Mouse (Mus musculus) kidney, adult 2 months (tissue): Measurements from ENCODE around the gene Ypel3. TPM values are rescaled to one million over a fixed set of nuclear protein-coding genes. Genes with fewer than 3 reads are reported as not detected.
"Not testable (repeated sequence)": the region's sequence is repeated elsewhere in the genome, so short reads cannot be mapped to it uniquely, and the experiment has no call there.

Experiments used
- DNase-seq: peaks from one replicate; pipeline ENCODE4 v3.0.0; 2021
- H3K27ac ChIP-seq: fragments of 200-500 bp; 2 replicates; pipeline ENCODE4 v1.5.1; 2012; ENCODE audit warnings: low read depth, low read length, control low read depth, inconsistent platforms; ENCODE audit not compliant: insufficient read depth
- H3K27me3 ChIP-seq: fragments of 200-500 bp; replicated peaks from 2 replicates; pipeline ENCODE4 v1.6.1; 2012; ENCODE audit warnings: mild to moderate bottlenecking, moderate library complexity, low read length, inconsistent platforms; ENCODE audit not compliant: control insufficient read depth, insufficient read depth
- H3K36me3 ChIP-seq: fragments of 200-500 bp; 2 replicates; pipeline ENCODE4 v1.6.1; 2012; ENCODE audit warnings: mild to moderate bottlenecking, moderate library complexity, low read length, inconsistent platforms; ENCODE audit not compliant: control insufficient read depth, insufficient read depth
- H3K4me1 ChIP-seq: fragments of 200-500 bp; 2 replicates; pipeline ENCODE4 v1.6.1; 2011; ENCODE audit warnings: low read length; ENCODE audit not compliant: control insufficient read depth, insufficient read depth
- H3K4me3 ChIP-seq: fragments of 200-500 bp; 2 replicates; pipeline ENCODE4 v1.5.1; 2011; ENCODE audit warnings: mild to moderate bottlenecking, low read depth, low read length, control low read depth; ENCODE audit not compliant: insufficient read depth
- CTCF ChIP-seq: fragments of 200-500 bp; conservative IDR thresholded peaks from 2 replicates; pipeline ENCODE4 v1.5.1; 2011; ENCODE audit warnings: low read depth, mild to moderate bottlenecking, control low read depth, low read length, moderate library complexity, mixed read lengths; ENCODE audit not compliant: insufficient read depth, insufficient read length
- POLR2A ChIP-seq: fragments of 200-500 bp; IDR thresholded peaks from one replicate; pipeline ENCODE4 v1.6.1; 2011; ENCODE audit warnings: low read depth, low read length, control low read depth
- WGBS: fragments of 180-500 bp; shearing (Covaris S2); methylation state at CpG from one replicate; pipeline ENCODE4 v1.1.7; 2018; 5-methylcytosine and 5-hydroxymethylcytosine counted together
- polyA plus RNA-seq: library from polyadenylated mRNA; depleted of rRNA; stranded (reverse); fragments of >200 nt; gene quantifications from 2 replicates; pipeline ENCODE4 v1.2.3, GENCODE M21; 2012; rRNA removed

The Ypel3 gene
- polyA plus RNA-seq = 290 and 371 TPM in 2 replicates

DNA sequence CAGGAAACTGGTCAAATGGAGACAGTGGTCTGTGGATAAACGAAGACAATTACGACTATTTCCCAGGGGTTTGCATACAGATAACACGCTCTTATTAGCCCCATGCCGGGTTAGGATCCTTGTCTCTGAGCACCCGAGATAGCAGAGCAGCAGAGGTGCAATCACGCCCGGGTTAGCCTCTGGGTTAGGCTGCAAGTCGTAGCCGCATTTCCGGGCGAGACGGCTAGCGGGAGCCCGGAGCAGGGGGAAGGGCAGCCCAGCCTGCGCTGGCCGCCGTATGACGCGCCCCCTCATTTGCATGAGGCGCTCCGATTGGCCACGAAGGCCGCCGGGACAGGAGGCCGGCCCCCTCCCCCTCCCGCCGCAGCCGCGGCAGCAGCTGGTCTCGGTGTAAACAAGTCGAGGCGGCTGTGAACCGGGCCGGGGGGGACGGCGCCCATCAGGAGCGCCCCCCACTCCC lies at the start of gene Ypel3:
Gene Ypel3, plus strand, starts transcription at position 358 of the 460 bp plus-strand sequence.
- WGBS = under 1% methylated on average over 29 of the region's 37 CpGs
- peak within 1 kb of the TSS; percentile 95 for H3K27ac ChIP-seq
- peak within 1 kb of the TSS; percentile 68 for H3K4me3 ChIP-seq
- peaks cover 22% of the 10 kb centered on the region; the same call in 1 of the 2 replicates for H3K4me1 ChIP-seq
- TF ChIP-seq POLR2A = peak; percentile 56
- no peak for TF ChIP-seq CTCF
- H3K36me3 ChIP-seq = no peaks in the 10 kb centered on the region; the same call in 1 of the 2 replicates
- H3K27me3 ChIP-seq = no peaks in the 10 kb centered on the region
- DNase-seq = peak; percentile 98

DNA sequence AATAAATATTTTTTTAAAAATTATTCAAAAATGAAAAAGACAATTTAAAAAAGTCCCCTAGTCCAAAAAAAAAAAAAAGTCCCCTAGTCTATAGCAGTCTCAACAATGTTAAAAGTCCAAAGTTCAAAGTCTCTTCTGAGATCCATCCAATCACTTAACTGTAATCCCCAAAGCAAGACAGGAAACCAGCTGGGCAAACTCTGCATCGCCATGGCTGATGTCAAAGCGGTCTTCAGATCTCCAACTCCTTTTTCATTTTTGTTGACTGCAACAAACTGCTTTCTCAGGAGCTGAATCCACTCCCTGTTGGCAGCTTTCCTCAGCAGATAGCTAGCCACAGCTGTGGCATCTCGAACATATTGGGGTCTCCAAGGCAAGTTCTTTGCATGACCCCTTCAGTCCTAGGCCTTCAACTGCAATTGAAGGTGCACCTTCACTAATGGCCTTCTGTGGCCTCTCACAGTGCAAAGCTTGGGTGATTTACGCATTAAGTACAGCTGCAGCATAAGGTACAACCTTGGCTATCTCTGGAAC lies 46.4 kb upstream of the Ypel3 start:
- not testable (repeated sequence) for H3K27me3 ChIP-seq, H3K4me1 ChIP-seq, H3K4me3 ChIP-seq, H3K27ac ChIP-seq, DNase-seq, H3K36me3 ChIP-seq
- 62% methylated on average over 4 of the region's 4 CpGs for WGBS

DNA sequence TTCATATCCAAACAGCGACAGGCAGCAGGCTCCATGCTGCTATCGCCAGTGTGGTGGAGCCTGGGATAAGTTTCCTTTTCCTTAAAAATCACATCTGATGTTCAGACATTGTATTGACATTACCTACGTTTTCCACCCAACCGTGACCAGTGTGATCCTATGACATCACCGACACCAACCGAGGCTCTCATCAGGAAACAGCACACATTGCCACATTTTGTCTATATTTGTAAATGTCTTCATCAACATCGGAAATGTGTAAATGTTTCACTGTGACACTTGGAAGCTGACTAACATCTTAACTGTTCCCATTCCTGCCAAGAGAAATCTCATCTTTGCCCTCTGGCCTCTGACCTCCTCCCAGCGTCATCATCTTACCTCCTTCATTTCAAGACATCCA lies 40.6 kb upstream of the Ypel3 start:
- H3K36me3 ChIP-seq = no peaks in the 10 kb centered on the region
- 66% methylated on average over 8 of the region's 8 CpGs for WGBS
- DNase-seq = no peak
- no peak overlapping the region for H3K27ac ChIP-seq
- H3K4me3 ChIP-seq = no peak overlapping the region
- no peaks in the 10 kb centered on the region for H3K27me3 ChIP-seq
- no peaks in the 10 kb centered on the region for H3K4me1 ChIP-seq
- TF ChIP-seq CTCF = no peak
- no peak for TF ChIP-seq POLR2A

DNA sequence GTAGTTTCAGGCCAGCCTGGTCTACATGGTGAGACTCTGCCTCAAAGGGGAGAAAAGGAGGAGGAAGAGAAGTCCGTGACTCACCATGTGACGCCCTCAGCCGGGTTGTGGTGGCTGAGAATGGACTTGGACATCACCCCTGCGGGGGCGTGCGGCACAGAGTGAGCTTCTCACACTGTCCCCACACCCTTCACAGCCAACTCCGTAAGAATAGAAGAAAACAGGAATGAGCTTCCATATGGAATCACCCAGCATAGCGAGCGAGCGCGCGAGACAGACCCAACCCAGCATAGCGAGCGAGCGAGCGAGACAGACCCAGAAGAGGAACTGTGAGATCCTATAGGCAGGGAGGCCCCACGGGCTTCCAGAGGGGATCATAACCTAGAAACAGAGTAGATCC lies 37.2 kb upstream of the Ypel3 start:
- Histone ChIP-seq H3K36me3 (no peaks in the 10 kb centered on the region), H3K4me1 (no peaks in the 10 kb centered on the region), H3K27me3 (no peaks in the 10 kb centered on the region), H3K27ac (no peak overlapping the region), H3K4me3 (no peak overlapping the region)
- no peak for DNase-seq
- TF ChIP-seq POLR2A = no peak
- TF ChIP-seq CTCF = no peak
- 72% methylated on average over 17 of the region's 17 CpGs for WGBS

DNA sequence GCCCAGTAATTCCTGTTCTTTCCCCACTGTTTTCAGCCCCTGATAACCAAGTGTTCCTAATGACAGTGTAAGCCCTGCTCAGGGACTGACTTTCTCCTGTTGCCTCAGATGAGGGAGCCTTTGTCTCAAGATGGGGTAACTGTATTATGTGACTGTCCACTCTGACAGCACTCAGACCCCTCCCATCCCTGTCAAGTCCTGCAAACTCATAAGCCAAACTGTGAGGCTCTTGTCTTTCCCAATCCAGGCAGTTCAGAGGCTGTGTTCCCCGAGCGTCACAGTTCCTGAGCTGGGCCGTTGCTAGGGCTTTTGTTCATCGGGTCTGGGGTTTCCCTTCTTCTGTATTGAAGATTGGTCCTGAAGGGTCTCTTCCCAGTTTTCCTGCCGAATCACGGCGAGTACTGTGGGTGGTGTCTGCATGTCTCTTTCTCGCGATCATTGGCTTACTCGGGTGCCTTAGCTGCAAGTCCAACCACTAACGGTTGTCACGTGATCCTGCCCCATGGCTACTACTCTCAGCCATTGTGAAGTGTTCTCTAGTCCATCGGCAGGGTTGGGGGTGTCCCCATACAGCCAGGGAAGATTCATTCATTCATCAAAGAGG lies 36.5 kb upstream of the Ypel3 start:
- WGBS = 83% methylated on average over 13 of the region's 13 CpGs
- no peak for DNase-seq

DNA sequence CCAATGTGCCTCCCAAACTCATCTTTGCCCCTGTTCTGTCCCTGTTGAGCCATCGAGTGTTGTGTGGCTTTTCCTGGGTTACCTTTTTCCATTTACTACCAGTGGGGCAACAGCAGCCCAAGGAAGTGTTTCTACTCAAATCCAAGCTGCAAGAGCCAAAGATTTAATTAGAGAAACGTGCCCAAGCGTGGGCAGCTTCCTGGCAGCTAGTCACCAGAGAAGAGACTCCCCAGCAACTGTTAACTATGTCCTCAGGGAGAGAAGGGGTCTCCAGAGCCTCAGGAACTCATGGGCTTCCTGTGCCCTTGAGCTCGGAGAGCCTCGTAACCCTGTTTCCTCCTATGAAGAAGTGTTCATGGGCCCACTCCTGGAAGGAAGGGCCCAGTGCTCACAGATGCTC lies 35.8 kb upstream of the Ypel3 start:
- no peak for DNase-seq
- no peaks in the 10 kb centered on the region for H3K27me3 ChIP-seq
- WGBS = 65% methylated on average over 5 of the region's 5 CpGs
- no peaks in the 10 kb centered on the region for H3K4me1 ChIP-seq
- no peak overlapping the region for H3K27ac ChIP-seq
- H3K4me3 ChIP-seq = no peak overlapping the region
- TF ChIP-seq CTCF (no peak), POLR2A (no peak)
- no peaks in the 10 kb centered on the region for H3K36me3 ChIP-seq

More for the DNA sequence above, 36.5 kb upstream of the Ypel3 start:
- Histone ChIP-seq H3K36me3 (no peaks in the 10 kb centered on the region), H3K27me3 (no peaks in the 10 kb centered on the region), H3K27ac (no peak overlapping the region), H3K4me3 (no peak overlapping the region), H3K4me1 (no peaks in the 10 kb centered on the region)
- TF ChIP-seq POLR2A = no peak
- TF ChIP-seq CTCF = no peak

DNA sequence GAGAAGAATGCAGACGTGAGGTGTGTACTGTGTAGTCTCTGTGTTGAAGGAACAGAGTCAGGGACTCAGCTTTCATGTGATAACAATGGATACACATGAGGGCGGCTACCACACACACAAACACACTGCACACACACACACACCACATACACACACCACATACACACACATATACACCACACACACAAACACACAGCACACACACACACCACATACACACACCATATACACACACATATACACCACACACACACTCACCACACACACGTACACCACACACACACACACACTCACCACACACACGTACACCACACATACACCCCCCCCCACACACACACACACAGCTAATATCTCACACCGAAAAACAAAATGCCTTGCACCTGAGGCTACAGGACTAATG lies 35.3 kb upstream of the Ypel3 start:
- H3K27me3 ChIP-seq = no peaks in the 10 kb centered on the region
- TF ChIP-seq POLR2A = no peak
- TF ChIP-seq CTCF = no peak
- no peak for DNase-seq
- 89% methylated on average over 5 of the region's 5 CpGs for WGBS
- no peak overlapping the region for H3K4me3 ChIP-seq
- H3K36me3 ChIP-seq = no peaks in the 10 kb centered on the region
- H3K4me1 ChIP-seq = no peaks in the 10 kb centered on the region
- H3K27ac ChIP-seq = no peak overlapping the region
